Comparison of ENCODE assay signal across 8 mouse cellular contexts in genomic region chr1:178336777-178337481, GRCm38 (mm10). TPM values are rescaled to one million over a fixed set of nuclear protein-coding genes. Genes with fewer than 3 reads are reported as not detected.
DNase-seq lines count a peak whose midpoint lies in the region; ATAC-seq and TF ChIP-seq lines count a peak whose summit lies in the region.

No protein-coding gene starts in this region.

- peak; percentile 33 for ATAC-seq in CD4-positive, CD25-positive, alpha-beta regulatory T cell, adult 4 months
- ATAC-seq in embryonic facial prominence, embryonic 13.5 days (ENCODE audit: insufficient number of reproducible peaks, insufficient read depth, low FRiP score, low TSS enrichment, low read depth), result peak; percentile 56
- ATAC-seq in hindbrain, embryonic 12.5 days (ENCODE audit: low FRiP score), result peak; percentile 64
- peak; percentile 51 for ATAC-seq in liver, embryonic 15.5 days (ENCODE audit: insufficient read depth)

- H3K36me3 ChIP-seq in embryonic facial prominence, embryonic 13.5 days, result peaks cover 32% of the 10 kb centered on the region
- H3K36me3 ChIP-seq in hindbrain, embryonic 12.5 days, result peaks cover 23% of the 10 kb centered on the region
- H3K36me3 ChIP-seq in liver, embryonic 15.5 days (replicated peaks), result peaks cover 35% of the 10 kb centered on the region
- H3K36me3 ChIP-seq in thymus, adult 2 months (ENCODE audit: control insufficient read depth, insufficient read depth, low read length), result peaks cover 25% of the 10 kb centered on the region

- H3K9ac ChIP-seq in embryonic facial prominence, embryonic 13.5 days, result peak overlapping the region; percentile 100
- H3K9ac ChIP-seq in hindbrain, embryonic 12.5 days, result peak overlapping the region; percentile 100
- H3K9ac ChIP-seq in liver, embryonic 15.5 days, result peak overlapping the region; percentile 95

- peaks cover 16% of the 10 kb centered on the region for H3K4me1 ChIP-seq in embryonic facial prominence, embryonic 13.5 days
- peaks cover 24% of the 10 kb centered on the region for H3K4me1 ChIP-seq in hindbrain, embryonic 12.5 days
- peaks cover 41% of the 10 kb centered on the region for H3K4me1 ChIP-seq in liver, embryonic 15.5 days (replicated peaks)
- 0 out of 2 replicates have a peak, but pooled peaks cover 2% of the 10 kb centered on the region for H3K4me1 ChIP-seq in thymus, adult 2 months (replicated peaks; ENCODE audit: control insufficient read depth, insufficient read depth, low read length)

- H3K4me2 ChIP-seq in embryonic facial prominence, embryonic 13.5 days, result peak overlapping the region; percentile 71
- peak overlapping the region; percentile 85 for H3K4me2 ChIP-seq in hindbrain, embryonic 12.5 days (replicated peaks)
- peak overlapping the region; percentile 76 for H3K4me2 ChIP-seq in liver, embryonic 15.5 days

- H3K4me3 ChIP-seq in embryonic facial prominence, embryonic 13.5 days, result peak overlapping the region; percentile 100
- H3K4me3 ChIP-seq in hindbrain, embryonic 12.5 days, result peak overlapping the region; percentile 98
- H3K4me3 ChIP-seq in liver, embryonic 15.5 days (replicated peaks), result peak overlapping the region; percentile 100
- peak overlapping the region; percentile 99 for H3K4me3 ChIP-seq in thymus, adult 2 months (ENCODE audit: control insufficient read depth, insufficient read depth, low read length)

- H3K27me3 ChIP-seq in embryonic facial prominence, embryonic 13.5 days, result no peaks in the 10 kb centered on the region
- H3K27me3 ChIP-seq in hindbrain, embryonic 12.5 days, result no peaks in the 10 kb centered on the region
- H3K27me3 ChIP-seq in liver, embryonic 15.5 days, result no peaks in the 10 kb centered on the region
- H3K27me3 ChIP-seq in thymus, adult 2 months (ENCODE audit: control insufficient read depth, insufficient read depth, low read length), result no peaks in the 10 kb centered on the region

- peak overlapping the region; percentile 100 for H3K27ac ChIP-seq in embryonic facial prominence, embryonic 13.5 days
- H3K27ac ChIP-seq in hindbrain, embryonic 12.5 days, result peak overlapping the region; percentile 99
- H3K27ac ChIP-seq in liver, embryonic 15.5 days (replicated peaks), result peak overlapping the region; percentile 99
- H3K27ac ChIP-seq in thymus, adult 2 months (ENCODE audit: control insufficient read depth, insufficient read depth, low read length), result peak overlapping the region; percentile 86

- no peak for TF ChIP-seq CTCF in thymus, adult 2 months (IDR thresholded peaks at IDR 0.05; ENCODE audit: borderline replicate concordance, control insufficient read depth, extremely low read depth, insufficient read depth, low read length, poor library complexity)

- no peak for TF ChIP-seq POLR2A in thymus, adult 2 months (IDR thresholded peaks at IDR 0.05; ENCODE audit: control insufficient read depth, extremely low read depth, insufficient read depth, low read length, poor library complexity)

- no peaks in the 10 kb centered on the region for H3K9me3 ChIP-seq in embryonic facial prominence, embryonic 13.5 days
- no peaks in the 10 kb centered on the region for H3K9me3 ChIP-seq in hindbrain, embryonic 12.5 days (replicated peaks)
- H3K9me3 ChIP-seq in liver, embryonic 15.5 days (replicated peaks), result no peaks in the 10 kb centered on the region

- peak; percentile 75 for DNase-seq in cerebellum, adult 11-12 months
- DNase-seq in cerebellum, adult 8-10 months, result no peak
- DNase-seq in neural tube, embryonic 10.5 days (ENCODE audit: extremely low spot score, low spot score), result peak; percentile 61
- peak; percentile 51 for DNase-seq in thymus, adult 2 months

- WGBS in embryonic facial prominence, embryonic 13.5 days, result under 1% methylated on average over 75 of the region's 89 CpGs
- WGBS in hindbrain, embryonic 12.5 days, result under 1% methylated on average over 73 of the region's 89 CpGs
- under 1% methylated on average over 88 of the region's 89 CpGs for WGBS in liver, embryonic 15.5 days (ENCODE audit: insufficient replicate concordance)
- under 1% methylated on average over 84 of the region's 89 CpGs for WGBS in thymus, adult 2 months

RNA-seq across cellular contexts. Expression of gene Hnrnpu, which starts 0.7 kb away (rescaled TPM):
- polyA plus RNA-seq in CD4-positive, CD25-positive, alpha-beta regulatory T cell, adult 4 months (2017; shearing (Covaris generic)), result 100 to 1,000 TPM in 1 of 2 experiments, 10 to 100 TPM in 1; 73.0 to 136 TPM
- 386 and 418 TPM in 2 replicates for polyA plus RNA-seq in embryonic facial prominence, embryonic 13.5 days (2015; fragmentation: Nextera tagmentation; extraction: Ambion mirVana)
- 831 and 926 TPM in 2 replicates for polyA plus RNA-seq in hindbrain, embryonic 12.5 days (2016; fragmentation: Nextera tagmentation; extraction: Ambion mirVana)
- polyA plus RNA-seq in liver, embryonic 15.5 days (2015; fragmentation: Nextera tagmentation; extraction: Ambion mirVana), result 162 and 167 TPM in 2 replicates
- polyA plus RNA-seq in thymus, adult 2 months (2012; rRNA removed), result 112 and 127 TPM in 2 replicates

RNA-seq across cellular contexts. Expression of gene Cox20, which starts 18.0 kb away (rescaled TPM):
- 100 to 1,000 TPM; 151 to 205 TPM for polyA plus RNA-seq in CD4-positive, CD25-positive, alpha-beta regulatory T cell, adult 4 months (2017; shearing (Covaris generic))
- 167 TPM in 2 replicates for polyA plus RNA-seq in embryonic facial prominence, embryonic 13.5 days (2015; fragmentation: Nextera tagmentation; extraction: Ambion mirVana)
- polyA plus RNA-seq in hindbrain, embryonic 12.5 days (2016; fragmentation: Nextera tagmentation; extraction: Ambion mirVana), result 145 and 152 TPM in 2 replicates
- polyA plus RNA-seq in liver, embryonic 15.5 days (2015; fragmentation: Nextera tagmentation; extraction: Ambion mirVana), result 60.2 and 78.6 TPM in 2 replicates
- polyA plus RNA-seq in thymus, adult 2 months (2012; rRNA removed), result 16.2 and 19.2 TPM in 2 replicates
